Mouse (Mus musculus): Measurements from ENCODE around the gene Rcsd1.

- no peak for TF ChIP-seq CTCF (IDR thresholded peaks at IDR 0.05; ENCODE audit: borderline replicate concordance, insufficient read depth, low read depth, low read length)
- TF ChIP-seq POLR2A (IDR thresholded peaks at IDR 0.05; ENCODE audit: borderline replicate concordance, insufficient read depth, low read length), result no peak
Observed at GRCm38 (mm10) chr1:165707640-165708322, 1.8 kb downstream of the Rcsd1 start.

All from cerebellum, adult 2 months (tissue).